Comparison of ENCODE assay signal across 22 mouse cellular contexts in the genomic region with DNA sequence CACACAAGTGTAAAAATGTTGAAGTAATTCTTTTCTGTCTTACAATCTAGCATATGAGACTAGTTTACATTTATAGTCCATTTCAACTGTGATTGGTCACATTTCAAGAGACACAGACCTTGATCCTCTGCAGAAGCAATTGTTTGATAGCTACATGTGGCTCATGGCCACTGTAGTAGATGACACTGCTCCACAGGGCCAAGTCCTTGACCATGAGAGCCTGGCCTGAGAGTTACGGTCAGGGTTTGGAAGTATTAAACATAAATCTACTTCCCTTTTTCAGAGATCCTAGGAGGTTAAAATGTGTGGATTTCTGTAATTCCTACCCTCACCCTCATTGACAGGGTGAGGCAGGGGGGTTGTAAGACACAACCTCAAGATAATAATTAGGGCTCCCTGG. TPM values are rescaled to one million over a fixed set of nuclear protein-coding genes. Genes with fewer than 3 reads are reported as not detected.
A peak's percentile ranks its signal among the peaks of the same experiment; 100 is the strongest.
DNase-seq lines count a peak whose midpoint lies in the region; ATAC-seq lines count a peak whose summit lies in the region.
"Had no signal": no experiment of that assay in that cellular context is flagged by ENCODE, and none has a peak within 500 bp of the region (broad histone marks: within the 10 kb centered on the region; RNA-seq: fewer than 3 reads in every experiment).

No protein-coding gene starts in this region.

- ATAC-seq in megakaryocyte progenitor cell, adult 5-6 weeks (replicated peaks; ENCODE audit: poor library complexity), result no peak
- ATAC-seq: activated CD4-positive, CD25-positive, alpha-beta regulatory T cell, adult 4 months; CD4-positive, CD25-positive, alpha-beta regulatory T cell, adult 4 months; forebrain, embryonic 14.5 days; forebrain, embryonic 16.5 days; Patski had no signal

- DNase-seq in adrenal gland, adult (ENCODE audit: inconsistent age in 2 of 2, low spot score in 1 of 2), result peak; percentile 46 to 83
- DNase-seq in adrenal gland, postnatal 4 days (ENCODE audit: low spot score in 2 of 2), result no peak
- peak; percentile 70 for DNase-seq in adrenal gland, adult 8-10 months
- no peak for DNase-seq in adrenal gland, adult 18-20 months (ENCODE audit: low spot score in 2 of 2)
- peak; percentile 41 to 69 for DNase-seq in adrenal gland, postnatal 36 days
- DNase-seq: B cell, adult 2 months; cerebellum, adult 11 months; cerebellum, adult 18-20 months; cerebellum, adult 8-10 months; cerebellum, adult 9-11 months; cerebellum, postnatal 14 days; cerebellum, postnatal 36 days; embryo, embryonic 11 days had no signal

RNA-seq across cellular contexts. Expression of a gene that starts 13.9 kb away (rescaled TPM):
- 1 to 10 TPM; 1.9 to 3.6 TPM for total RNA-seq in adrenal gland, postnatal 4 days (2021)
- 1 to 10 TPM in 2 of 4 experiments, not detected in 2; 1.5 to 2.6 TPM for total RNA-seq in adrenal gland, adult 8-10 months (2022)
- total RNA-seq in adrenal gland, adult 18-20 months (2021), result under 1 TPM in 1 of 2 experiments, not detected in 1; 0.63 TPM
- total RNA-seq in adrenal gland, postnatal 36 days (2021), result 1 to 10 TPM in 1 of 2 experiments, not detected in 1; 1.3 TPM
- total RNA-seq in megakaryocyte progenitor cell, adult 5-6 weeks (2015), result not detected in 2 replicates
- total RNA-seq in megakaryocyte progenitor cell, adult 5-6 weeks (2017), result not detected in 2 replicates
- total RNA-seq: CH12.LX, G1E had no signal

RNA-seq across cellular contexts. Expression of a gene that starts 16.1 kb away (rescaled TPM):
- total RNA-seq in adrenal gland, postnatal 4 days (2021), result 10 to 100 TPM; 56.6 to 62.0 TPM
- 10 to 100 TPM; 64.9 to 75.0 (median 73.1) TPM for total RNA-seq in adrenal gland, adult 8-10 months (2022)
- total RNA-seq in adrenal gland, adult 18-20 months (2021), result 10 to 100 TPM; 39.5 to 61.6 TPM
- total RNA-seq in adrenal gland, postnatal 36 days (2021), result 10 to 100 TPM; 43.8 to 62.7 TPM
- total RNA-seq in megakaryocyte progenitor cell, adult 5-6 weeks (2015), result 31.8 and 41.2 TPM in 2 replicates
- total RNA-seq in megakaryocyte progenitor cell, adult 5-6 weeks (2017), result 13.5 and 28.3 TPM in 2 replicates

RNA-seq across cellular contexts. Expression of a gene that starts 53.4 kb away (rescaled TPM):
- total RNA-seq in adrenal gland, postnatal 4 days (2021), result 10 to 100 TPM; 20.4 to 24.0 TPM
- total RNA-seq in adrenal gland, adult 8-10 months (2022), result 1 to 10 TPM; 1.3 to 5.0 (median 3.2) TPM
- 1 to 10 TPM; 1.6 to 1.9 TPM for total RNA-seq in adrenal gland, adult 18-20 months (2021)
- 1 to 10 TPM; 1.9 to 2.0 TPM for total RNA-seq in adrenal gland, postnatal 36 days (2021)
- 28.1 and 30.8 TPM in 2 replicates for total RNA-seq in megakaryocyte progenitor cell, adult 5-6 weeks (2015)
- 39.0 and 40.6 TPM in 2 replicates for total RNA-seq in megakaryocyte progenitor cell, adult 5-6 weeks (2017)

RNA-seq across cellular contexts. Expression of a gene that starts 57.8 kb away (rescaled TPM):
- 1 to 10 TPM in 1 of 2 experiments, under 1 TPM in 1; 0.53 to 1.0 TPM for total RNA-seq in adrenal gland, postnatal 4 days (2021)
- 1 to 10 TPM in 1 of 4 experiments, under 1 TPM in 2, not detected in 1; 0.24 to 1.1 (median 0.68) TPM for total RNA-seq in adrenal gland, adult 8-10 months (2022)
- total RNA-seq in adrenal gland, adult 18-20 months (2021), result under 1 TPM in 1 of 2 experiments, not detected in 1; 0.51 TPM
- not detected for total RNA-seq in adrenal gland, postnatal 36 days (2021)
- not detected in 2 replicates for total RNA-seq in megakaryocyte progenitor cell, adult 5-6 weeks (2015)
- not detected in 2 replicates for total RNA-seq in megakaryocyte progenitor cell, adult 5-6 weeks (2017)
- total RNA-seq: CH12.LX; common myeloid progenitor, adult 5-6 weeks; G1E had no signal

Comparison
In these comparisons a context has a peak if more than half of its experiments do, and no peak if none do; other contexts are left out.
1. DNase-seq: peak in adrenal gland, adult (2 of 2), adrenal gland, adult 8-10 months (single experiment) and adrenal gland, postnatal 36 days (2 of 2); none in adrenal gland, postnatal 4 days (0 of 2) and adrenal gland, adult 18-20 months (0 of 2).